8 mouse cellular contexts compared by ENCODE assay signal in genomic region chr19:4190831-4191334, GRCm38 (mm10). TPM values are rescaled to one million over a fixed set of nuclear protein-coding genes. Genes with fewer than 3 reads are reported as not detected.
DNase-seq lines count a peak whose midpoint lies in the region; ATAC-seq and TF ChIP-seq lines count a peak whose summit lies in the region.

Tbc1d10c (minus strand) TSS chr19:4191284.

- ATAC-seq in embryonic facial prominence, embryonic 14.5 days (ENCODE audit: low read depth), result no peak
- ATAC-seq in intestine, postnatal 0 days, result no peak

- DNase-seq in heart, adult 2 months, result peak in 1 of 2 experiments; percentile 75
- DNase-seq in heart, adult 9 months (ENCODE audit: low spot score in 2 of 2), result no peak
- no peak for DNase-seq in embryonic facial prominence, embryonic 14.5 days (ENCODE audit: low spot score)
- peak; percentile 71 to 82 for DNase-seq in lung, postnatal 4 days
- DNase-seq in splenic B cell, adult 2 months (ENCODE audit: low read depth, low spot score), result peak; percentile 90
- no peak for DNase-seq in layer of hippocampus, postnatal 14 days (ENCODE audit: low spot score in 2 of 2)
- DNase-seq in frontal cortex, postnatal 36 days (ENCODE audit: low spot score in 2 of 2), result no peak

- peak within 1 kb of the TSS; percentile 99 for H3K9ac ChIP-seq in heart, adult 2 months (ENCODE audit: low read depth, low read length)
- H3K9ac ChIP-seq in embryonic facial prominence, embryonic 14.5 days (ENCODE audit: low read depth, low read length), result peak within 1 kb of the TSS; percentile 96
- peak within 1 kb of the TSS; percentile 92 for H3K9ac ChIP-seq in intestine, postnatal 0 days (ENCODE audit: low read depth, low read length)

- H3K27ac ChIP-seq in heart, adult 2 months, result peak within 1 kb of the TSS; percentile 96
- H3K27ac ChIP-seq in embryonic facial prominence, embryonic 14.5 days (replicated peaks; ENCODE audit: low read depth, low read length), result peak within 1 kb of the TSS; percentile 91
- peak within 1 kb of the TSS; percentile 94 for H3K27ac ChIP-seq in intestine, postnatal 0 days (ENCODE audit: low read depth, low read length)

- no peaks in the 10 kb centered on the region for H3K9me3 ChIP-seq in embryonic facial prominence, embryonic 14.5 days (ENCODE audit: control insufficient read depth, low read length)
- no peaks in the 10 kb centered on the region for H3K9me3 ChIP-seq in intestine, postnatal 0 days (ENCODE audit: control insufficient read depth)

- peak within 1 kb of the TSS; percentile 98 for H3K4me3 ChIP-seq in heart, adult 2 months
- peak within 1 kb of the TSS; percentile 94 for H3K4me3 ChIP-seq in embryonic facial prominence, embryonic 14.5 days (ENCODE audit: low read depth, low read length)
- H3K4me3 ChIP-seq in intestine, postnatal 0 days (ENCODE audit: low read depth, low read length), result peak within 1 kb of the TSS; percentile 93

- TF ChIP-seq POLR2A in heart, adult 2 months (IDR thresholded peaks at IDR 0.05; ENCODE audit: insufficient read depth, low read depth, low read length), result no peak

- H3K36me3 ChIP-seq in heart, adult 2 months (ENCODE audit: control insufficient read depth, insufficient read depth, low read length), result peaks cover 11% of the 10 kb centered on the region
- peaks cover 28% of the 10 kb centered on the region for H3K36me3 ChIP-seq in embryonic facial prominence, embryonic 14.5 days (ENCODE audit: control insufficient read depth, insufficient read depth, low read length)
- peaks cover 22% of the 10 kb centered on the region for H3K36me3 ChIP-seq in intestine, postnatal 0 days (ENCODE audit: control insufficient read depth, insufficient read depth)
- H3K36me3 ChIP-seq in splenic B cell, adult 2 months (ENCODE audit: control insufficient read depth, insufficient read depth, low read length, poor library complexity, severe bottlenecking), result peaks cover 33% of the 10 kb centered on the region

- intact Hi-C loops in heart, adult 2 months (cut with DNase I), result no loop called here

- no peak for TF ChIP-seq EP300 in heart, adult 2 months (IDR thresholded peaks at IDR 0.05; ENCODE audit: insufficient read depth, low read depth, low read length)

- no peaks in the 10 kb centered on the region for H3K27me3 ChIP-seq in heart, adult 2 months (ENCODE audit: control insufficient read depth, insufficient read depth, low read length)
- no peaks in the 10 kb centered on the region for H3K27me3 ChIP-seq in embryonic facial prominence, embryonic 14.5 days (replicated peaks; ENCODE audit: control insufficient read depth, insufficient read depth, low read length)
- H3K27me3 ChIP-seq in intestine, postnatal 0 days (replicated peaks; ENCODE audit: control insufficient read depth, insufficient read depth, low read length), result no peaks in the 10 kb centered on the region
- no peaks in the 10 kb centered on the region for H3K27me3 ChIP-seq in splenic B cell, adult 2 months (ENCODE audit: control insufficient read depth, insufficient read depth, low read length, poor library complexity, severe bottlenecking)

- 57% methylated on average over 4 of the region's 4 CpGs for WGBS in heart, adult 2 months
- WGBS in embryonic facial prominence, embryonic 14.5 days, result 53% methylated on average over 4 of the region's 4 CpGs
- 41% methylated on average over 4 of the region's 4 CpGs for WGBS in intestine, postnatal 0 days

- peaks cover 5% of the 10 kb centered on the region; the same call in 1 of the 2 replicates for H3K79me2 ChIP-seq in heart, adult 2 months (replicated peaks; ENCODE audit: control insufficient read depth, insufficient read depth, low read length)

- H3K4me2 ChIP-seq in embryonic facial prominence, embryonic 14.5 days (ENCODE audit: low read depth, low read length), result peak within 1 kb of the TSS; percentile 91
- peak within 1 kb of the TSS; percentile 75 for H3K4me2 ChIP-seq in intestine, postnatal 0 days (replicated peaks; ENCODE audit: low read depth)

- no peak for TF ChIP-seq CTCF in heart, adult 2 months (IDR thresholded peaks at IDR 0.05)
- TF ChIP-seq CTCF in intestine, postnatal 0 days (IDR thresholded peaks at IDR 0.05; ENCODE audit: low read depth), result no peak

- H3K4me1 ChIP-seq in heart, adult 2 months (ENCODE audit: control insufficient read depth, insufficient read depth, low read length), result peaks cover 7% of the 10 kb centered on the region
- H3K4me1 ChIP-seq in embryonic facial prominence, embryonic 14.5 days (ENCODE audit: control insufficient read depth, insufficient read depth, low read length), result peaks cover 17% of the 10 kb centered on the region
- H3K4me1 ChIP-seq in intestine, postnatal 0 days (replicated peaks; ENCODE audit: control insufficient read depth, insufficient read depth, low read length), result peaks cover 9% of the 10 kb centered on the region

RNA-seq across cellular contexts. Expression of gene Tbc1d10c, which starts in this region (rescaled TPM):
- 10 to 100 TPM; 12.4 to 14.4 TPM for total RNA-seq in heart, adult 2 months (2021)
- polyA plus RNA-seq in heart, adult 2 months (2012; rRNA removed), result 13.7 and 15.8 TPM in 2 replicates
- polyA plus RNA-seq in embryonic facial prominence, embryonic 14.5 days (2014; fragmentation: Nextera tagmentation; extraction: Ambion mirVana), result 3.6 and 3.8 TPM in 2 replicates
- polyA plus RNA-seq in intestine, postnatal 0 days (2015; fragmentation: Nextera tagmentation; extraction: Ambion mirVana), result 2.0 and 2.3 TPM in 2 replicates
- 1 to 10 TPM in 1 of 2 experiments, under 1 TPM in 1; 0.74 to 1.8 TPM for total RNA-seq in layer of hippocampus, postnatal 14 days (2021)

Comparison
In these comparisons a context has a peak if more than half of its experiments do, and no peak if none do; other contexts are left out.
1. RNA of gene Tbc1d10c (total RNA-seq): 12.4 to 14.4 TPM in heart, adult 2 months; 0.74 to 1.8 TPM in layer of hippocampus, postnatal 14 days; every median in the first group is over 4 times any median in the second.
2. DNase-seq: peak in lung, postnatal 4 days (2 of 2) and splenic B cell, adult 2 months (single experiment); none in heart, adult 9 months (0 of 2), embryonic facial prominence, embryonic 14.5 days (single experiment), layer of hippocampus, postnatal 14 days (0 of 2) and frontal cortex, postnatal 36 days (0 of 2).
3. Peak in every context shown above with its lines, with median percentiles within 50 percentile points of each other: H3K27ac ChIP-seq, H3K4me3 ChIP-seq and H3K9ac ChIP-seq.